Mouse (Mus musculus) intestine, embryonic 15.5 days (tissue): ENCODE results near the gene Pdzk1ip1. TPM values are rescaled to one million over a fixed set of nuclear protein-coding genes. Genes with fewer than 3 reads are reported as not detected.

Source experiments
- ATAC-seq: fragments of 200-750 bp; cut with Nextera tagmentation; 2 replicates; pipeline ENCODE4 v1.8.0; 2017; ENCODE audit warnings: moderate TSS enrichment, moderate library complexity
- H3K27ac ChIP-seq: fragments of 300-500 bp; sonication (generic); 2 replicates; pipeline ENCODE4 v1.5.1; 2015; ENCODE audit warnings: mild to moderate bottlenecking, inconsistent platforms
- H3K27me3 ChIP-seq: fragments of 300-500 bp; sonication (generic); replicated peaks from 2 replicates; pipeline ENCODE4 v1.6.1; 2015; ENCODE audit warnings: inconsistent platforms
- H3K36me3 ChIP-seq: fragments of 300-500 bp; sonication (generic); 2 replicates; pipeline ENCODE4 v1.6.1; 2015; ENCODE audit warnings: inconsistent platforms
- H3K4me1 ChIP-seq: fragments of 300-500 bp; sonication (generic); replicated peaks from 2 replicates; pipeline ENCODE4 v1.6.1; 2015; ENCODE audit warnings: inconsistent platforms
- H3K4me2 ChIP-seq: fragments of 300-500 bp; sonication (generic); replicated peaks from 2 replicates; pipeline ENCODE4 v1.6.1; 2015; ENCODE audit warnings: mild to moderate bottlenecking, inconsistent platforms
- H3K4me3 ChIP-seq: fragments of 300-500 bp; sonication (generic); replicated peaks from 2 replicates; pipeline ENCODE4 v1.5.1; 2015; ENCODE audit warnings: inconsistent platforms
- H3K9ac ChIP-seq: fragments of 300-500 bp; sonication (generic); 2 replicates; pipeline ENCODE4 v1.6.1; 2015; ENCODE audit warnings: inconsistent platforms
- H3K9me3 ChIP-seq: fragments of 300-500 bp; sonication (generic); 2 replicates; pipeline ENCODE4 v1.6.1; 2016; ENCODE audit warnings: inconsistent platforms
- WGBS: fragments of 180-500 bp; shearing (Covaris S2); methylation state at CpG from one replicate; pipeline ENCODE4 v1.1.7; 2015; 5-methylcytosine and 5-hydroxymethylcytosine counted together
- polyA plus RNA-seq: library from polyadenylated mRNA; unstranded; fragments of >200 nt; fragmentation: Nextera tagmentation; extraction: Ambion mirVana; gene quantifications from 2 replicates; pipeline ENCODE4 v1.2.1, GENCODE M21; 2015

Pdzk1ip1 gene
- polyA plus RNA-seq: 133 and 159 TPM in 2 replicates

GRCm38 (mm10) chr4:115088611-115089338 lies at the start of gene Pdzk1ip1:
TSS of gene Pdzk1ip1 (plus strand) at chr4:115088708.
- 17% methylated on average over 11 of the region's 11 CpGs for WGBS
- 0 out of 2 replicates have a peak, but pooled peaks cover 4% of the 10 kb centered on the region for H3K27me3 ChIP-seq
- H3K4me3 ChIP-seq: peak within 1 kb of the TSS; percentile 32
- peak within 1 kb of the TSS; percentile 39 for H3K9ac ChIP-seq
- peak within 1 kb of the TSS; percentile 48 for H3K4me2 ChIP-seq
- peak within 1 kb of the TSS; percentile 64 for H3K27ac ChIP-seq
- no peaks in the 10 kb centered on the region for H3K9me3 ChIP-seq
- no peaks in the 10 kb centered on the region; the same call in 1 of the 2 replicates for H3K4me1 ChIP-seq
- ATAC-seq: peak; percentile 68
- H3K36me3 ChIP-seq: no peaks in the 10 kb centered on the region

GRCm38 (mm10) chr4:115045621-115046020 lies 42.9 kb upstream of the Pdzk1ip1 start:
- Histone ChIP-seq H3K4me2 (no peak overlapping the region), H3K27ac (no peak overlapping the region), H3K36me3 (peaks cover 10% of the 10 kb centered on the region; the same call in 1 of the 2 replicates), H3K9me3 (no peaks in the 10 kb centered on the region), H3K4me1 (no peaks in the 10 kb centered on the region), H3K27me3 (0 out of 2 replicates have a peak, but pooled peaks cover 2% of the 10 kb centered on the region), H3K9ac (no peak overlapping the region), H3K4me3 (no peak overlapping the region)
- 76% methylated on average over 3 of the region's 3 CpGs for WGBS
- ATAC-seq: no peak

- Histone ChIP-seq H3K4me3 (no peak overlapping the region), H3K4me1 (0 out of 2 replicates have a peak, but pooled peaks cover 7% of the 10 kb centered on the region), H3K4me2 (no peak overlapping the region), H3K9me3 (no peaks in the 10 kb centered on the region), H3K27ac (no peak overlapping the region), H3K27me3 (peaks cover 20% of the 10 kb centered on the region), H3K36me3 (no peaks in the 10 kb centered on the region), H3K9ac (no peak overlapping the region)
- ATAC-seq: 0 out of 2 replicates have a peak, but pooled peaks have one; percentile 42
- WGBS: 9% methylated on average over 5 of the region's 5 CpGs
Observed at GRCm38 (mm10) chr4:115047750-115048149, 40.8 kb upstream of the Pdzk1ip1 start.

GRCm38 (mm10) chr4:115048190-115048589 lies 40.3 kb upstream of the Pdzk1ip1 start:
- WGBS: 67% methylated on average over 8 of the region's 8 CpGs
- no peak; the same call in 1 of the 2 replicates for ATAC-seq
- peaks cover 25% of the 10 kb centered on the region for H3K27me3 ChIP-seq

GRCm38 (mm10) chr4:115051245-115051644 lies 37.3 kb upstream of the Pdzk1ip1 start:
- Histone ChIP-seq H3K4me1 (peaks cover 9% of the 10 kb centered on the region), H3K36me3 (no peaks in the 10 kb centered on the region), H3K27ac (no peak overlapping the region), H3K9me3 (no peaks in the 10 kb centered on the region), H3K27me3 (peaks cover 48% of the 10 kb centered on the region), H3K4me3 (no peak overlapping the region), H3K9ac (no peak overlapping the region), H3K4me2 (no peak overlapping the region)
- no peak for ATAC-seq
- 70% methylated on average over 5 of the region's 5 CpGs for WGBS

More at GRCm38 (mm10) chr4:115048190-115048589, 40.3 kb upstream of the Pdzk1ip1 start:
- Histone ChIP-seq H3K27ac (no peak overlapping the region), H3K4me3 (no peak overlapping the region), H3K9ac (no peak overlapping the region), H3K9me3 (no peaks in the 10 kb centered on the region), H3K36me3 (no peaks in the 10 kb centered on the region), H3K4me1 (0 out of 2 replicates have a peak, but pooled peaks cover 8% of the 10 kb centered on the region), H3K4me2 (no peak overlapping the region)

GRCm38 (mm10) chr4:115052343-115053005 lies 36.0 kb upstream of the Pdzk1ip1 start:
- 1% methylated on average over 36 of the region's 36 CpGs for WGBS
- peak; percentile 42 for ATAC-seq

GRCm38 (mm10) chr4:115055044-115055443 lies 33.5 kb upstream of the Pdzk1ip1 start:
- no peak for ATAC-seq
- Histone ChIP-seq H3K9ac (no peak overlapping the region), H3K36me3 (no peaks in the 10 kb centered on the region), H3K4me2 (no peak overlapping the region), H3K27ac (no peak overlapping the region), H3K9me3 (no peaks in the 10 kb centered on the region), H3K27me3 (peaks cover 79% of the 10 kb centered on the region), H3K4me1 (peaks cover 20% of the 10 kb centered on the region), H3K4me3 (no peak overlapping the region)
- 3% methylated on average over 2 of the region's 2 CpGs for WGBS

More at GRCm38 (mm10) chr4:115052343-115053005, 36.0 kb upstream of the Pdzk1ip1 start:
- Histone ChIP-seq H3K27me3 (peaks cover 57% of the 10 kb centered on the region), H3K36me3 (no peaks in the 10 kb centered on the region), H3K9me3 (no peaks in the 10 kb centered on the region), H3K4me1 (peaks cover 18% of the 10 kb centered on the region), H3K4me3 (peak overlapping the region; percentile 25), H3K9ac (no peak overlapping the region), H3K27ac (0 out of 2 replicates have a peak overlapping the region, but pooled peaks have one; percentile 40), H3K4me2 (peak overlapping the region; percentile 58)

GRCm38 (mm10) chr4:115055691-115056090 lies 32.8 kb upstream of the Pdzk1ip1 start:
- Histone ChIP-seq H3K4me1 (peaks cover 20% of the 10 kb centered on the region), H3K27me3 (peaks cover 85% of the 10 kb centered on the region), H3K27ac (no peak overlapping the region), H3K4me3 (no peak overlapping the region), H3K36me3 (no peaks in the 10 kb centered on the region), H3K9me3 (no peaks in the 10 kb centered on the region), H3K9ac (no peak overlapping the region), H3K4me2 (no peak overlapping the region)
- ATAC-seq: no peak
- 25% methylated on average over 3 of the region's 3 CpGs for WGBS

- Histone ChIP-seq H3K27ac (0 out of 2 replicates have a peak within 1 kb of the TSS, but pooled peaks have one; percentile 38), H3K9me3 (no peaks in the 10 kb centered on the region), H3K4me1 (peaks cover 20% of the 10 kb centered on the region), H3K27me3 (peaks cover 87% of the 10 kb centered on the region), H3K9ac (peak within 1 kb of the TSS; percentile 31), H3K4me2 (peak within 1 kb of the TSS; percentile 70), H3K4me3 (peak within 1 kb of the TSS; percentile 38), H3K36me3 (no peaks in the 10 kb centered on the region)
- under 1% methylated on average over 49 of the region's 60 CpGs for WGBS
- ATAC-seq: peak; percentile 79
Observed at GRCm38 (mm10) chr4:115056371-115056920, 32.1 kb upstream of the Pdzk1ip1 start, which contains the start of gene Tal1. TSS of gene Tal1 (plus strand) at chr4:115056426.

- H3K27me3 ChIP-seq: peaks cover 87% of the 10 kb centered on the region
- peak overlapping the region; percentile 31 for H3K9ac ChIP-seq
- H3K4me1 ChIP-seq: peaks cover 20% of the 10 kb centered on the region
- peak; percentile 66 for ATAC-seq
- no peaks in the 10 kb centered on the region for H3K36me3 ChIP-seq
- H3K9me3 ChIP-seq: no peaks in the 10 kb centered on the region
- peak overlapping the region; percentile 38 for H3K4me3 ChIP-seq
- no peak overlapping the region for H3K27ac ChIP-seq
- WGBS: under 1% methylated on average over 48 of the region's 48 CpGs
- H3K4me2 ChIP-seq: peak overlapping the region; percentile 70
Observed at GRCm38 (mm10) chr4:115056921-115057673, 31.4 kb upstream of the Pdzk1ip1 start.

GRCm38 (mm10) chr4:115057674-115058316 lies 30.7 kb upstream of the Pdzk1ip1 start:
- peak overlapping the region; percentile 70; the same call in 1 of the 2 replicates for H3K4me2 ChIP-seq
- peak overlapping the region; percentile 38 for H3K4me3 ChIP-seq
- H3K27ac ChIP-seq: peak overlapping the region; percentile 17; the same call in 1 of the 2 replicates
- H3K27me3 ChIP-seq: peaks cover 87% of the 10 kb centered on the region
- no peaks in the 10 kb centered on the region for H3K9me3 ChIP-seq
- H3K36me3 ChIP-seq: no peaks in the 10 kb centered on the region
- H3K9ac ChIP-seq: peak overlapping the region; percentile 23; the same call in 1 of the 2 replicates
- ATAC-seq: 0 out of 2 replicates have a peak, but pooled peaks have one; percentile 14
- H3K4me1 ChIP-seq: peaks cover 16% of the 10 kb centered on the region
- 1% methylated on average over 33 of the region's 33 CpGs for WGBS
